Mouse (Mus musculus): ENCODE measurements at regions not wholly inside any gene's neighbourhood (a gene's known extent, or its start where the extent isn't known, plus 50 kb on each side); places are given as distances from the start of the nearest gene placed in this dataset.
"Not testable (repeated sequence)": the region's sequence is repeated elsewhere in the genome, so short reads cannot be mapped to it uniquely, and the experiment has no call there.

- DNase-seq (ENCODE audit: inconsistent age in 2 of 2, low spot score in 1 of 2), result no peak
Observed at GRCm38 (mm10) chr4:5590531-5590930, 797.4 kb upstream of the Impad1 start.

- DNase-seq (ENCODE audit: inconsistent age in 2 of 2, low spot score in 1 of 2), result no peak
Observed at GRCm38 (mm10) chr4:5587465-5587864, 794.3 kb upstream of the Impad1 start.

GRCm38 (mm10) chr4:5585205-5585604 is 792.0 kb upstream of the Impad1 start:
- no peak for DNase-seq (ENCODE audit: inconsistent age in 2 of 2, low spot score in 1 of 2)

- peak in 1 of 2 experiments; percentile 48 for DNase-seq (ENCODE audit: inconsistent age in 2 of 2, low spot score in 1 of 2)
Observed at GRCm38 (mm10) chr4:5583989-5584677, 791.0 kb upstream of the Impad1 start.

GRCm38 (mm10) chr4:5568076-5568475 is 774.9 kb upstream of the Impad1 start:
- no peak for DNase-seq (ENCODE audit: inconsistent age in 2 of 2, low spot score in 1 of 2)

- DNase-seq (ENCODE audit: inconsistent age in 2 of 2, low spot score in 1 of 2), result no peak
Observed at GRCm38 (mm10) chr4:5560001-5560657, 767.0 kb upstream of the Impad1 start.

GRCm38 (mm10) chr4:5540155-5540554 is 747.0 kb upstream of the Impad1 start:
- no peak for DNase-seq (ENCODE audit: inconsistent age in 2 of 2, low spot score in 1 of 2)

GRCm38 (mm10) chr4:5530416-5530815 is 737.3 kb upstream of the Impad1 start:
- DNase-seq (ENCODE audit: inconsistent age in 2 of 2, low spot score in 1 of 2), result no peak

- no peak for DNase-seq (ENCODE audit: inconsistent age in 2 of 2, low spot score in 1 of 2)
Observed at GRCm38 (mm10) chr4:5518522-5518921, 725.4 kb upstream of the Impad1 start.

- DNase-seq (ENCODE audit: inconsistent age in 2 of 2, low spot score in 1 of 2), result not testable (repeated sequence)
Observed at GRCm38 (mm10) chr4:5515426-5515825, 722.3 kb upstream of the Impad1 start.

- DNase-seq (ENCODE audit: inconsistent age in 2 of 2, low spot score in 1 of 2), result no peak
Observed at GRCm38 (mm10) chr4:5511743-5512142, 718.6 kb upstream of the Impad1 start.

- DNase-seq (ENCODE audit: inconsistent age in 2 of 2, low spot score in 1 of 2), result no peak
Observed at GRCm38 (mm10) chr4:5509398-5509797, 716.2 kb upstream of the Impad1 start.

- DNase-seq (ENCODE audit: inconsistent age in 2 of 2, low spot score in 1 of 2), result no peak
Observed at GRCm38 (mm10) chr4:5495012-5495411, 701.9 kb upstream of the Impad1 start.

GRCm38 (mm10) chr4:5494072-5495000 is 701.2 kb upstream of the Impad1 start:
- DNase-seq (ENCODE audit: inconsistent age in 2 of 2, low spot score in 1 of 2), result no peak

- DNase-seq (ENCODE audit: inconsistent age in 2 of 2, low spot score in 1 of 2), result no peak
Observed at GRCm38 (mm10) chr4:5486786-5487185, 693.6 kb upstream of the Impad1 start.

GRCm38 (mm10) chr4:5471891-5472558 is 678.9 kb upstream of the Impad1 start:
- DNase-seq (ENCODE audit: inconsistent age in 2 of 2, low spot score in 1 of 2), result no peak

GRCm38 (mm10) chr4:5459028-5459695 is 666.0 kb upstream of the Impad1 start:
- no peak for DNase-seq (ENCODE audit: inconsistent age in 2 of 2, low spot score in 1 of 2)

GRCm38 (mm10) chr4:5450417-5450816 is 657.3 kb upstream of the Impad1 start:
- no peak for DNase-seq (ENCODE audit: inconsistent age in 2 of 2, low spot score in 1 of 2)

- no peak for DNase-seq (ENCODE audit: inconsistent age in 2 of 2, low spot score in 1 of 2)
Observed at GRCm38 (mm10) chr4:5441339-5442019, 648.3 kb upstream of the Impad1 start.

- DNase-seq (ENCODE audit: inconsistent age in 2 of 2, low spot score in 1 of 2), result no peak
Observed at GRCm38 (mm10) chr4:5437076-5437475, 643.9 kb upstream of the Impad1 start.
